Mouse (Mus musculus): ENCODE data around the gene Khdrbs2. TPM values are rescaled to one million over a fixed set of nuclear protein-coding genes. Genes with fewer than 3 reads are reported as not detected.

Khdrbs2 gene
- polyA plus RNA-seq, 1 experiment from 2014 or later: 10.8 TPM

DNA sequence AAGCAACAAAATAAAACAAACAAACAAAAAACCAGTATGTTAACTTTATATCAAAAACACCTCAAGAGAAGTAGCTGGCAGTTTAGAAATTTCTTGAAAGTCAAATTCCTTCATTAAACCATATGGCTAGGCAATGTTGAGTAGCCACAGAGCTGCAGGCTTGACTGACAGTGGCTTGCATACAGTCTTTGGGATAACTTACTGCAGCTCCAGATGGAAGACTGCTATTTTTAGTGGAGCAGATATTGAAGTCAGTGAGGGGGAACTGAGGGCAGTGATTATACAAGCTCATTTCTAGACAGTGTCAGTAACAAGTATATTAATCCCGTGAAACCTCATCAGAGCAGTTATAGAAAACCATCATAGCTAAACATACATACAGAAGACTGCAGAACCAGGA is 166.6 kb downstream of the Khdrbs2 start:
- no peaks in the 10 kb centered on the region for H3K36me3 ChIP-seq
- ATAC-seq (ENCODE audit: insufficient number of reproducible peaks, insufficient read depth, low FRiP score, low TSS enrichment): no peak
- H3K4me3 ChIP-seq: no peak overlapping the region
- no peak overlapping the region for H3K4me2 ChIP-seq (replicated peaks)
- H3K9ac ChIP-seq: no peak overlapping the region
- H3K27me3 ChIP-seq: no peaks in the 10 kb centered on the region
- no peaks in the 10 kb centered on the region for H3K4me1 ChIP-seq
- 90% methylated on average over 1 of the region's 1 CpGs for WGBS
- H3K9me3 ChIP-seq: no peaks in the 10 kb centered on the region
- H3K27ac ChIP-seq: no peak overlapping the region

GRCm38 (mm10) chr1:32347538-32347937 is 175.0 kb downstream of the Khdrbs2 start:
- no peak for ATAC-seq (ENCODE audit: insufficient number of reproducible peaks, insufficient read depth, low FRiP score, low TSS enrichment)
- Histone ChIP-seq H3K36me3 (no peaks in the 10 kb centered on the region), H3K27ac (no peak overlapping the region), H3K27me3 (no peaks in the 10 kb centered on the region), H3K9ac (no peak overlapping the region), H3K4me2 (replicated peaks) (no peak overlapping the region), H3K4me1 (no peaks in the 10 kb centered on the region), H3K4me3 (no peak overlapping the region), H3K9me3 (no peaks in the 10 kb centered on the region)
- WGBS: 84% methylated on average over 2 of the region's 2 CpGs

GRCm38 (mm10) chr1:32352076-32352475 is 179.6 kb downstream of the Khdrbs2 start:
- ATAC-seq (ENCODE audit: insufficient number of reproducible peaks, insufficient read depth, low FRiP score, low TSS enrichment): no peak
- WGBS: 81% methylated on average over 1 of the region's 1 CpGs
- Histone ChIP-seq H3K9me3 (no peaks in the 10 kb centered on the region), H3K4me1 (no peaks in the 10 kb centered on the region), H3K9ac (no peak overlapping the region), H3K36me3 (no peaks in the 10 kb centered on the region), H3K27ac (no peak overlapping the region), H3K27me3 (no peaks in the 10 kb centered on the region), H3K4me2 (replicated peaks) (no peak overlapping the region), H3K4me3 (no peak overlapping the region)

DNA sequence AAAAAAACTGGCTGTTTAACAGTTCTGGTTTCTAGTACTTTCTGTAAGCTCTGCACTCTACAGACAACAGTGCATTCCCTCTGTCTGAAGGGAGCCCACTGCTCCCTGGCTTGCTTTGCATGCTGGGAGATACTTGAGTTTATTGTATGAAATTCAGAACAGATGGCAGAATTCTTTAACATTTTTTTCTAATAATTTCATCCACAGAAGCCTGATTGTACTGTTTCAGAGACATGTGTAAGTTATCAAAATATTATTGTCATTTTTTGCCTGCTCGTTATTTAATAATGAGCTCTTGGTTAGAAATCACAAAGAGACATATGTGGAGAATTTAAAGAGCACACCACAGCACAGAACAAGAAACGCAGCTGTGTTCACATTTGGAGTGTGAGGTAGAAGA is 191.0 kb downstream of the Khdrbs2 start:
- 39% methylated on average over 2 of the region's 2 CpGs for WGBS
- H3K27ac ChIP-seq: peak overlapping the region; percentile 77

GRCm38 (mm10) chr1:32397553-32397952 is 225.0 kb downstream of the Khdrbs2 start:
- H3K27me3 ChIP-seq: no peaks in the 10 kb centered on the region
- ATAC-seq (ENCODE audit: insufficient number of reproducible peaks, insufficient read depth, low FRiP score, low TSS enrichment): no peak
- no peak overlapping the region for H3K4me3 ChIP-seq
- H3K27ac ChIP-seq: no peak overlapping the region
- WGBS: 76% methylated on average over 6 of the region's 6 CpGs
- no peaks in the 10 kb centered on the region for H3K9me3 ChIP-seq
- H3K4me1 ChIP-seq: no peaks in the 10 kb centered on the region
- no peak overlapping the region for H3K9ac ChIP-seq
- no peaks in the 10 kb centered on the region for H3K36me3 ChIP-seq
- no peak overlapping the region for H3K4me2 ChIP-seq (replicated peaks)

More for the DNA sequence above, 191.0 kb downstream of the Khdrbs2 start:
- Histone ChIP-seq H3K4me3 (no peak overlapping the region), H3K27me3 (no peaks in the 10 kb centered on the region), H3K4me1 (peaks cover 8% of the 10 kb centered on the region; the same call in 1 of the 2 replicates), H3K36me3 (no peaks in the 10 kb centered on the region), H3K9me3 (no peaks in the 10 kb centered on the region), H3K9ac (no peak overlapping the region), H3K4me2 (replicated peaks) (no peak overlapping the region)
- peak; percentile 85 for ATAC-seq (ENCODE audit: insufficient number of reproducible peaks, insufficient read depth, low FRiP score, low TSS enrichment)

- H3K4me3 ChIP-seq: no peak overlapping the region
- H3K27me3 ChIP-seq: no peaks in the 10 kb centered on the region
- no peak overlapping the region for H3K27ac ChIP-seq
- WGBS: 68% methylated on average over 2 of the region's 2 CpGs
- no peaks in the 10 kb centered on the region for H3K9me3 ChIP-seq
- no peaks in the 10 kb centered on the region for H3K4me1 ChIP-seq
- no peak for ATAC-seq (ENCODE audit: insufficient number of reproducible peaks, insufficient read depth, low FRiP score, low TSS enrichment)
- no peak overlapping the region for H3K9ac ChIP-seq
- no peak overlapping the region for H3K4me2 ChIP-seq (replicated peaks)
- H3K36me3 ChIP-seq: no peaks in the 10 kb centered on the region
Measured at GRCm38 (mm10) chr1:32407651-32408050, 235.1 kb downstream of the Khdrbs2 start.

DNA sequence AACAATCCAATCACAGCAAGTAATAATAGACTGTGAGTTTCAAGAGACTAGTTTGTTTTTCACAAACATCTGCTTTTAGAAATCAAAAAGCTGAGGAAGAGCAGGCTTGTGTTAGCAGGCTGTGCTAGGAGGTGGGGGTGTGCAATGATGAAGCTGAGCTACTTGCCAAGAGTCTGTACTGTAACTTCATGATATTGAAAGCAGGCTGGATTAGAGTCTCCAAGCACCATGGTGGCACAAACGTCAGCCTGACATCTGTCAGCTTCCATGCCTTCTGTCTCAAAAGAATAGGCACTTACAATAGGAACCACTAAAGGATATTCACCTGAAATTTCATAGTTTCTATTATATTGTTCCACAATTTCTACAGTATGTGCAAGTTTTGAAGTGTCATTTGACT is 255.9 kb downstream of the Khdrbs2 start:
- WGBS: 43% methylated on average over 1 of the region's 1 CpGs

DNA sequence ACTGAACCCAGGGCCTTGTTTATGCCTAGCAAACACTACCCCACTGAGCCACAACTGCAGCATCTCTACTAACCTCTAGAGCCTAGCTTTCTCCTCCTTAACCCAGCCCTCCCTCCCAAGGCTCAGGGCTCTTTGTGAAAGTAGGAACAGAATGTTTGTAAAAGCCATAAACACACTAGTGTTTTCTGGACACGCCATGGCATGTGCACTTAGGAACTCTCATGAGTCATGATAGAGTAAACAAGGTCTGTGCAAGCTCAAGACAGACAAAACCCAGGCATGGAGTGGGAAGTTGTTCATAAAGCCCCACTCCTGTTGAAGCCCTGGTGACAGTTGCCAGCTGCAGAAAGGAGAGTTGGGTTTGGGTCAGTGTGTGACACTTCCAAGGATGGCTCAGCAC is 257.0 kb downstream of the Khdrbs2 start:
- H3K4me1 ChIP-seq: no peaks in the 10 kb centered on the region
- H3K9me3 ChIP-seq: no peaks in the 10 kb centered on the region
- H3K9ac ChIP-seq: no peak overlapping the region
- H3K27me3 ChIP-seq: no peaks in the 10 kb centered on the region
- no peak overlapping the region for H3K27ac ChIP-seq
- WGBS: 64% methylated on average over 1 of the region's 1 CpGs
- no peak for ATAC-seq (ENCODE audit: insufficient number of reproducible peaks, insufficient read depth, low FRiP score, low TSS enrichment)
- H3K4me3 ChIP-seq: no peak overlapping the region
- H3K36me3 ChIP-seq: no peaks in the 10 kb centered on the region
- H3K4me2 ChIP-seq (replicated peaks): no peak overlapping the region

More for the DNA sequence above, 255.9 kb downstream of the Khdrbs2 start:
- no peak for ATAC-seq (ENCODE audit: insufficient number of reproducible peaks, insufficient read depth, low FRiP score, low TSS enrichment)
- H3K4me2 ChIP-seq (replicated peaks): no peak overlapping the region
- H3K4me3 ChIP-seq: no peak overlapping the region
- H3K4me1 ChIP-seq: no peaks in the 10 kb centered on the region
- no peaks in the 10 kb centered on the region for H3K9me3 ChIP-seq
- H3K36me3 ChIP-seq: no peaks in the 10 kb centered on the region
- no peaks in the 10 kb centered on the region for H3K27me3 ChIP-seq
- H3K9ac ChIP-seq: no peak overlapping the region
- no peak overlapping the region for H3K27ac ChIP-seq

DNA sequence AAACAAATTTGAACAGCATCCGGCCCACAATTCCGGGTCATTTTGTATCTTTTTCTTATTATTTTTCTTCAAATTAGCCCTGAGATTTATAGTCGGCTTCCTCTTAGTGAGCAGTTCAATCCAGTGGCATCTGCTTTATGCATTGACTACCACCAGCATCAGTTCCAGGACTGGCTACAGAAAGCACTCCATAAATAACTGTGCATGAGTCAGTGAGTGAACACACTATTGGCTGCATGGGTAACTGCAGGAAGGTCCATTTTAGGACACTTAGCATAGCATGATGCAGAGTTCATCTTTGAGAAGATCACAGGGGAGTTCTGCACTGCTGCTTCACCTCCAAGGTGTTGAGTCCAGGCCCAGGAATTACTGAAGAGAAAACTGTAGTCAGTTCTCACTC is 258.0 kb downstream of the Khdrbs2 start:
- Histone ChIP-seq H3K9ac (no peak overlapping the region), H3K9me3 (no peaks in the 10 kb centered on the region), H3K27ac (no peak overlapping the region), H3K4me2 (replicated peaks) (no peak overlapping the region), H3K36me3 (no peaks in the 10 kb centered on the region), H3K4me3 (no peak overlapping the region), H3K4me1 (no peaks in the 10 kb centered on the region), H3K27me3 (no peaks in the 10 kb centered on the region)
- WGBS: 89% methylated on average over 3 of the region's 3 CpGs
- ATAC-seq (ENCODE audit: insufficient number of reproducible peaks, insufficient read depth, low FRiP score, low TSS enrichment): no peak

DNA sequence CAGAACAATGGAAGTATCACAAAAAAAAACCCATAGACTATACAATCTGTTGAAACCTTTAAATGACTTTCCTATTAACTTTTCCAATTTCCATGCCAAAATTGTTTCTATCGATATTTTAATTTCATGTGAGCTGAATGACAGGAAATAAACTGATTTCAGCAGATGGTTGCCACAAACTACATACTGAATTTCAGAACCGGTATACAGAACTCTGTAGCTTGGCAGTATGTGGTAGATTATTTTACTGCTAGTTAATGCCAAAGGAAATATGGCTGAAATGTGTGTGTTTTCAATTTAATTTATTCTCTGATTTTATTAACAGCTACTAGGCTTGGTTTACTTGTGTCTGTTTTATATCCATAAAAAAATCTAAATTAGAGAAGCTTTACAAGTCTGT is 260.6 kb downstream of the Khdrbs2 start:
- Histone ChIP-seq H3K9ac (no peak overlapping the region), H3K27ac (no peak overlapping the region), H3K4me3 (no peak overlapping the region), H3K4me1 (no peaks in the 10 kb centered on the region), H3K27me3 (no peaks in the 10 kb centered on the region), H3K4me2 (replicated peaks) (no peak overlapping the region), H3K36me3 (no peaks in the 10 kb centered on the region), H3K9me3 (no peaks in the 10 kb centered on the region)
- WGBS: 76% methylated on average over 2 of the region's 2 CpGs
- ATAC-seq (ENCODE audit: insufficient number of reproducible peaks, insufficient read depth, low FRiP score, low TSS enrichment): no peak

DNA sequence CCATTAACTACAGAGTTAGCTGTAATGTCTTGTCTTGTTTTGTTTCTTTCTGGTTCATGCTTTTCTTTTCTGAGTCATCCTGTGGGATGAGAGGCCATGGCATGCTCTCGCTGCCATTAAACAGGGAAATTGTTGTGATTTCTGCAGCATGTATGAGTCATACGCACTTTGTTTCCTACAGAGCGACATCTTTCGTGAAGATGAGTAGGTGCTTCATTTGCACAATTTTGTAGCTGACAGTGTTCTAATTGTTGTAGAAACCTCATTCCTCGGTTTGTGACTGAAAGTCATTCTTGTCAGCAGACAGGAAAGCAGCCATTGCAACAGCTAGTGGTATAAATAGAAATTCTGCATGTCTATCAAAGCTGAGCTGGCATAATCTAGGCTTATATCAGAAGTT is 271.4 kb downstream of the Khdrbs2 start:
- no peak for ATAC-seq (ENCODE audit: insufficient number of reproducible peaks, insufficient read depth, low FRiP score, low TSS enrichment)
- 79% methylated on average over 5 of the region's 5 CpGs for WGBS
- Histone ChIP-seq H3K9me3 (no peaks in the 10 kb centered on the region), H3K36me3 (no peaks in the 10 kb centered on the region), H3K9ac (no peak overlapping the region), H3K27ac (no peak overlapping the region), H3K27me3 (no peaks in the 10 kb centered on the region), H3K4me1 (no peaks in the 10 kb centered on the region), H3K4me2 (replicated peaks) (no peak overlapping the region), H3K4me3 (no peak overlapping the region)

DNA sequence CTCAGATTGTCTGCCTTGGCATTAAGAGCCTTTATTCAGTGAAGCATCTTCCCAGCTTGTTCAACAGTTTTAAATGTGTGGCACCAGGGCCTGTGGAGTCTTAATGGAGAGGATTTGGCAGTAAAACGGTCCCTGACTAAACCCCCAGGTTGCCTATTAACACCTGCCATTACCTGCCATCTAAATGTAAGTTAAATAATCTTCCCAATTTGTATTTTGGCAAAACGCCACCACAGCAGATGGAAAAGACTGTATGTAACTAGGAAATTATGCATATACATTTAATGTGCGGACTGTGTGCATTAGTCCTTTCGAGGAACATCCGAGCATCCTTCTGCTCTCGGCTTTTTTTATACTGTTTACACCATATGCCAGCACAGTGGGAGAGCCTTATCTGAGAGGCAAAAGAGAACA is 290.6 kb downstream of the Khdrbs2 start:
- H3K27ac ChIP-seq: no peak overlapping the region
- H3K9me3 ChIP-seq: no peaks in the 10 kb centered on the region
- H3K4me1 ChIP-seq: no peaks in the 10 kb centered on the region
- no peak overlapping the region for H3K9ac ChIP-seq
- H3K27me3 ChIP-seq: no peaks in the 10 kb centered on the region
- 80% methylated on average over 6 of the region's 6 CpGs for WGBS
- no peak for ATAC-seq (ENCODE audit: insufficient number of reproducible peaks, insufficient read depth, low FRiP score, low TSS enrichment)
- H3K4me2 ChIP-seq (replicated peaks): no peak overlapping the region
- no peaks in the 10 kb centered on the region for H3K36me3 ChIP-seq
- no peak overlapping the region for H3K4me3 ChIP-seq

DNA sequence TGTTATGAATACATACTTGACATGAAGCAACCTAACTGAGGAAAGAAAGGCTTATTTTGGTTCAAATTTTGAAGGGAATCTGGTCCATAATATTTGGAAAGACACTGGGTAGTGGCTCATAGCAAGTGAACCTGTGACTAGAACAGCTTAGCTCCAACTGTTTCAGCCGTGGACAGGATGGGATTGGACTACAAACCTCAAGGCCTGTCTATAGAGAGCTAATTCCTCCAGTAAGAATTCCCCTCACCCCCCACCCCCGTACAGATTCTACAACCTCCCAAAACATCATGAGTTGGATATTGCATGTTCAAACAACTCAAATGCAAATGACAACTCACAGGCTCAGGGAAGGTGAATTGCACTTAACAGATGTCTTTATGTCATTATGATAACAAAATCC is 298.5 kb downstream of the Khdrbs2 start:
- WGBS: 77% methylated on average over 2 of the region's 2 CpGs

More for the DNA sequence above, 298.5 kb downstream of the Khdrbs2 start:
- no peak for ATAC-seq (ENCODE audit: insufficient number of reproducible peaks, insufficient read depth, low FRiP score, low TSS enrichment)
- H3K36me3 ChIP-seq: no peaks in the 10 kb centered on the region
- H3K27me3 ChIP-seq: no peaks in the 10 kb centered on the region
- H3K4me2 ChIP-seq (replicated peaks): no peak overlapping the region
- H3K9ac ChIP-seq: no peak overlapping the region
- no peak overlapping the region for H3K4me3 ChIP-seq
- no peak overlapping the region for H3K27ac ChIP-seq
- no peaks in the 10 kb centered on the region for H3K4me1 ChIP-seq
- no peaks in the 10 kb centered on the region for H3K9me3 ChIP-seq

Measured in embryonic facial prominence, embryonic 12.5 days (tissue).